Mouse (Mus musculus) liver, embryonic 14.5 days (tissue): ENCODE measurements around the gene Carm1. TPM values are rescaled to one million over a fixed set of nuclear protein-coding genes. Genes with fewer than 3 reads are reported as not detected.

Experiments used
- ATAC-seq: fragments of 200-750 bp; cut with Nextera tagmentation; 2 replicates; pipeline ENCODE4 v1.8.0; 2017; ENCODE audit warnings: moderate number of reproducible peaks, mild to moderate bottlenecking, moderate library complexity; ENCODE audit not compliant: insufficient read depth
- DNase-seq, 3 experiments: peaks; one replicate each; pipeline ENCODE4 v3.0.0-alpha.2; 2012 to 2013; ENCODE audit warnings: low read depth in 3 of 3, low spot score in 3 of 3
- H3K27ac ChIP-seq: fragments of 300-500 bp; sonication (generic); 2 replicates; pipeline ENCODE4 v1.5.1; 2014; ENCODE audit warnings: moderate library complexity, mild to moderate bottlenecking, control low read depth, inconsistent platforms
- H3K27me3 ChIP-seq: fragments of 300-500 bp; sonication (generic); 2 replicates; pipeline ENCODE4 v1.6.1; 2014; ENCODE audit warnings: mild to moderate bottlenecking, low read length, moderate library complexity; ENCODE audit not compliant: control insufficient read depth, insufficient read depth
- H3K36me3 ChIP-seq: fragments of 300-500 bp; sonication (generic); replicated peaks from 2 replicates; pipeline ENCODE4 v1.6.1; 2014; ENCODE audit warnings: low read depth; ENCODE audit not compliant: control insufficient read depth, insufficient read depth
- H3K4me1 ChIP-seq, 2 experiments: fragments of 200-500 bp in 1 of 2; fragments of 300-500 bp in 1 of 2; sonication (generic) in 1 of 2; replicated peaks; 2 replicates each; pipeline ENCODE4 v1.6.1; 2012 to 2014; ENCODE audit warnings: antibody characterized with exemption in 1 of 2, inconsistent platforms in 1 of 2, low read length in 1 of 2; ENCODE audit not compliant: control insufficient read depth in 2 of 2, insufficient read depth in 2 of 2
- H3K4me2 ChIP-seq: fragments of 300-500 bp; sonication (generic); 2 replicates; pipeline ENCODE4 v1.6.1; 2014; ENCODE audit warnings: low read depth, mild to moderate bottlenecking, control low read depth, moderate library complexity
- H3K4me3 ChIP-seq, 2 experiments: fragments of 200-500 bp in 1 of 2; fragments of 300-500 bp in 1 of 2; sonication (generic) in 1 of 2; 2 replicates each; pipeline ENCODE4 v1.5.1; 2012 to 2014; ENCODE audit warnings: low read depth in 2 of 2, low read length in 2 of 2, mild to moderate bottlenecking in 2 of 2, control low read depth in 1 of 2, inconsistent platforms in 1 of 2, moderate library complexity in 1 of 2; ENCODE audit not compliant: insufficient read depth in 1 of 2
- H3K9ac ChIP-seq: fragments of 300-500 bp; sonication (generic); replicated peaks from 2 replicates; pipeline ENCODE4 v1.6.1; 2014; ENCODE audit warnings: mild to moderate bottlenecking, control low read depth, moderate library complexity
- H3K9me3 ChIP-seq: fragments of 300-500 bp; sonication (generic); 2 replicates; pipeline ENCODE4 v1.6.1; 2016; ENCODE audit warnings: low read length, mixed read lengths; ENCODE audit not compliant: control insufficient read depth
- CTCF ChIP-seq: IDR thresholded peaks from 2 replicates; pipeline ENCODE4 v1.5.1; 2016; ENCODE audit warnings: antibody characterized with exemption, low read depth, control low read depth
- EP300 ChIP-seq: IDR thresholded peaks from 2 replicates; pipeline ENCODE4 v1.6.1; 2016; ENCODE audit warnings: antibody characterized with exemption, low read depth
- WGBS: fragments of 180-500 bp; shearing (Covaris S2); extraction: QIAGEN DNeasy Blood & Tissue Kit; methylation state at CpG from one replicate; pipeline ENCODE4 v1.1.7; 2014; ENCODE audit not compliant: insufficient replicate concordance; 5-methylcytosine and 5-hydroxymethylcytosine counted together
- microRNA counts: library from miRNA; unstranded; fragments of <30 nt; microRNA quantifications from one replicate; lab custom pipeline; 2016
- microRNA-seq: library from miRNA; unstranded; fragments of <30 nt; microRNA quantifications from one replicate; pipeline ENCODE4, GENCODE M21; 2016
- polyA plus RNA-seq, 2 experiments: library from polyadenylated mRNA; depleted of rRNA in 1 of 2; stranded (reverse) in 1 of 2; unstranded in 1 of 2; fragments of >200 nt; fragmentation: Nextera tagmentation in 1 of 2; extraction: Ambion mirVana in 1 of 2; gene quantifications; 2 replicates each; pipeline versions ENCODE4 v1.2.1 to v1.2.3; 2012 to 2014

Gene Carm1
- polyA plus RNA-seq, 2 experiments: 13.6 to 25.6 TPM

GRCm38 (mm10) chr9:21635639-21636038, 88.9 kb downstream of the Carm1 start:
- H3K27me3 ChIP-seq: no peaks in the 10 kb centered on the region
- H3K27ac ChIP-seq: no peak overlapping the region
- H3K9ac ChIP-seq: no peak overlapping the region
- peaks cover 59% of the 10 kb centered on the region for H3K36me3 ChIP-seq
- H3K4me3 ChIP-seq: no peak overlapping the region
- H3K4me2 ChIP-seq: no peak overlapping the region
- no peak for DNase-seq
- no peaks in the 10 kb centered on the region for H3K4me1 ChIP-seq
- TF ChIP-seq EP300: no peak
- TF ChIP-seq CTCF: no peak
- no peak for ATAC-seq
- WGBS: 93% methylated on average over 7 of the region's 7 CpGs
- H3K9me3 ChIP-seq: no peaks in the 10 kb centered on the region

GRCm38 (mm10) chr9:21639031-21639430, 92.3 kb downstream of the Carm1 start:
- Histone ChIP-seq H3K27me3 (no peaks in the 10 kb centered on the region), H3K36me3 (peaks cover 83% of the 10 kb centered on the region), H3K9ac (no peak overlapping the region), H3K4me2 (no peak overlapping the region), H3K4me3 (no peak overlapping the region), H3K4me1 (no peaks in the 10 kb centered on the region), H3K27ac (no peak overlapping the region), H3K9me3 (no peaks in the 10 kb centered on the region)
- ATAC-seq (no peak), DNase-seq (no peak)
- no peak for TF ChIP-seq CTCF
- TF ChIP-seq EP300: no peak
- 91% methylated on average over 11 of the region's 11 CpGs for WGBS

MicroRNAs within 50 kb of the gene (microRNA counts, 519-probe panel; counts per million panel counts)
- microRNA mmu-miR-1946b (lab: Ali Mortazavi, UCI): 69.9 counts per million

Small RNAs within 50 kb of the gene (microRNA-seq; reads per million reads assigned to microRNA genes)
- not detected for gene Mir1946b

Other genes starting within 250 kb of the Carm1 start
- 0.06 and 0.07 TPM in 2 replicates for gene Ap1m2, start 234.6 kb upstream of the Carm1 start, polyA plus RNA-seq (2012; rRNA removed)
- 0.16 and 0.24 TPM in 2 replicates for gene Ap1m2, start 234.6 kb upstream of the Carm1 start, polyA plus RNA-seq (2014; fragmentation: Nextera tagmentation; extraction: Ambion mirVana)
- 10.0 TPM in 2 replicates for gene Slc44a2, start 226.2 kb upstream of the Carm1 start, polyA plus RNA-seq (2012; rRNA removed)
- gene Slc44a2, start 226.2 kb upstream of the Carm1 start, polyA plus RNA-seq (2014; fragmentation: Nextera tagmentation; extraction: Ambion mirVana): 11.6 and 12.7 TPM in 2 replicates
- gene Ilf3, start 179.0 kb upstream of the Carm1 start, polyA plus RNA-seq (2012; rRNA removed): 23.3 and 28.2 TPM in 2 replicates
- gene Ilf3, start 179.0 kb upstream of the Carm1 start, polyA plus RNA-seq (2014; fragmentation: Nextera tagmentation; extraction: Ambion mirVana): 33.5 and 36.8 TPM in 2 replicates
- gene Qtrt1, start 135.1 kb upstream of the Carm1 start, polyA plus RNA-seq (2012; rRNA removed): 20.0 and 25.4 TPM in 2 replicates
- 20.0 and 20.9 TPM in 2 replicates for gene Qtrt1, start 135.1 kb upstream of the Carm1 start, polyA plus RNA-seq (2014; fragmentation: Nextera tagmentation; extraction: Ambion mirVana)
- 30.7 and 31.6 TPM in 2 replicates for gene Dnm2, start 122.0 kb upstream of the Carm1 start, polyA plus RNA-seq (2012; rRNA removed)
- 36.8 and 41.8 TPM in 2 replicates for gene Dnm2, start 122.0 kb upstream of the Carm1 start, polyA plus RNA-seq (2014; fragmentation: Nextera tagmentation; extraction: Ambion mirVana)
- gene Tmed1, start 36.6 kb upstream of the Carm1 start, polyA plus RNA-seq (2012; rRNA removed): 14.8 and 16.3 TPM in 2 replicates
- gene Tmed1, start 36.6 kb upstream of the Carm1 start, polyA plus RNA-seq (2014; fragmentation: Nextera tagmentation; extraction: Ambion mirVana): 24.8 and 26.4 TPM in 2 replicates
- 5.3 and 5.7 TPM in 2 replicates for gene AB124611, start 20.7 kb upstream of the Carm1 start, polyA plus RNA-seq (2012; rRNA removed)
- 2.1 and 2.3 TPM in 2 replicates for gene AB124611, start 20.7 kb upstream of the Carm1 start, polyA plus RNA-seq (2014; fragmentation: Nextera tagmentation; extraction: Ambion mirVana)
- 14.6 and 15.3 TPM in 2 replicates for gene Timm29, start 45.8 kb downstream of the Carm1 start, polyA plus RNA-seq (2012; rRNA removed)
- 17.0 and 21.9 TPM in 2 replicates for gene Timm29, start 45.8 kb downstream of the Carm1 start, polyA plus RNA-seq (2014; fragmentation: Nextera tagmentation; extraction: Ambion mirVana)
- gene Yipf2, start 45.9 kb downstream of the Carm1 start, polyA plus RNA-seq (2012; rRNA removed): 6.1 and 6.6 TPM in 2 replicates
- gene Yipf2, start 45.9 kb downstream of the Carm1 start, polyA plus RNA-seq (2014; fragmentation: Nextera tagmentation; extraction: Ambion mirVana): 7.7 and 9.0 TPM in 2 replicates
- gene Smarca4, start 69.3 kb downstream of the Carm1 start, polyA plus RNA-seq (2012; rRNA removed): 17.0 and 20.6 TPM in 2 replicates
- 17.7 and 22.6 TPM in 2 replicates for gene Smarca4, start 69.3 kb downstream of the Carm1 start, polyA plus RNA-seq (2014; fragmentation: Nextera tagmentation; extraction: Ambion mirVana)
- 12.6 and 12.7 TPM in 2 replicates for gene Ldlr, start 176.6 kb downstream of the Carm1 start, polyA plus RNA-seq (2012; rRNA removed)
- 5.9 and 7.6 TPM in 2 replicates for gene Ldlr, start 176.6 kb downstream of the Carm1 start, polyA plus RNA-seq (2014; fragmentation: Nextera tagmentation; extraction: Ambion mirVana)
- gene Spc24, start 213.4 kb downstream of the Carm1 start, polyA plus RNA-seq (2012; rRNA removed): 37.4 and 52.4 TPM in 2 replicates
- 89.5 and 92.2 TPM in 2 replicates for gene Spc24, start 213.4 kb downstream of the Carm1 start, polyA plus RNA-seq (2014; fragmentation: Nextera tagmentation; extraction: Ambion mirVana)